Comparison of ENCODE assay signal across 8 mouse cellular contexts in genomic region chr9:44129633-44130032, GRCm38 (mm10). TPM values are rescaled to one million over a fixed set of nuclear protein-coding genes. Genes with fewer than 3 reads are reported as not detected.
DNase-seq lines count a peak whose midpoint lies in the region; ATAC-seq lines count a peak whose summit lies in the region.

No protein-coding gene starts in this region.

- WGBS in heart, embryonic 13.5 days, result 2% methylated on average over 9 of the region's 9 CpGs
- WGBS in embryonic facial prominence, embryonic 12.5 days, result 4% methylated on average over 9 of the region's 9 CpGs
- WGBS in intestine, embryonic 15.5 days, result 4% methylated on average over 9 of the region's 9 CpGs
- 6% methylated on average over 9 of the region's 9 CpGs for WGBS in midbrain, embryonic 12.5 days

- peak overlapping the region; percentile 81 for H3K9ac ChIP-seq in heart, embryonic 13.5 days
- H3K9ac ChIP-seq in embryonic facial prominence, embryonic 12.5 days, result peak overlapping the region; percentile 43
- H3K9ac ChIP-seq in intestine, embryonic 15.5 days, result peak overlapping the region; percentile 51
- H3K9ac ChIP-seq in midbrain, embryonic 12.5 days (replicated peaks), result peak overlapping the region; percentile 62

- peak overlapping the region; percentile 97 for H3K27ac ChIP-seq in heart, embryonic 13.5 days (replicated peaks)
- H3K27ac ChIP-seq in embryonic facial prominence, embryonic 12.5 days, result peak overlapping the region; percentile 76
- peak overlapping the region; percentile 89 for H3K27ac ChIP-seq in intestine, embryonic 15.5 days
- 0 out of 2 replicates have a peak overlapping the region, but pooled peaks have one; percentile 11 for H3K27ac ChIP-seq in midbrain, embryonic 12.5 days (replicated peaks)

- no peaks in the 10 kb centered on the region for H3K9me3 ChIP-seq in heart, embryonic 13.5 days
- no peaks in the 10 kb centered on the region for H3K9me3 ChIP-seq in embryonic facial prominence, embryonic 12.5 days
- H3K9me3 ChIP-seq in intestine, embryonic 15.5 days, result no peaks in the 10 kb centered on the region
- no peaks in the 10 kb centered on the region for H3K9me3 ChIP-seq in midbrain, embryonic 12.5 days

- no peaks in the 10 kb centered on the region for H3K27me3 ChIP-seq in heart, embryonic 13.5 days (replicated peaks)
- peaks cover 29% of the 10 kb centered on the region for H3K27me3 ChIP-seq in embryonic facial prominence, embryonic 12.5 days
- H3K27me3 ChIP-seq in intestine, embryonic 15.5 days (replicated peaks), result peaks cover 13% of the 10 kb centered on the region
- H3K27me3 ChIP-seq in midbrain, embryonic 12.5 days, result peaks cover 57% of the 10 kb centered on the region

- H3K4me3 ChIP-seq in heart, embryonic 13.5 days, result peak overlapping the region; percentile 50
- peak overlapping the region; percentile 40 for H3K4me3 ChIP-seq in embryonic facial prominence, embryonic 12.5 days
- H3K4me3 ChIP-seq in intestine, embryonic 15.5 days (replicated peaks), result peak overlapping the region; percentile 42
- H3K4me3 ChIP-seq in midbrain, embryonic 12.5 days, result peak overlapping the region; percentile 42

- DNase-seq in heart, adult 9 months (ENCODE audit: low spot score in 2 of 2), result no peak
- DNase-seq in thymus, postnatal 36 days, result no peak
- DNase-seq in thymus, postnatal 10 days (ENCODE audit: low spot score in 2 of 2), result no peak

- H3K4me1 ChIP-seq in heart, embryonic 13.5 days, result peaks cover 71% of the 10 kb centered on the region
- H3K4me1 ChIP-seq in embryonic facial prominence, embryonic 12.5 days, result peaks cover 37% of the 10 kb centered on the region
- peaks cover 40% of the 10 kb centered on the region for H3K4me1 ChIP-seq in intestine, embryonic 15.5 days (replicated peaks)
- H3K4me1 ChIP-seq in midbrain, embryonic 12.5 days, result peaks cover 41% of the 10 kb centered on the region

- peak overlapping the region; percentile 78 for H3K4me2 ChIP-seq in heart, embryonic 13.5 days
- peak overlapping the region; percentile 78 for H3K4me2 ChIP-seq in embryonic facial prominence, embryonic 12.5 days (replicated peaks)
- H3K4me2 ChIP-seq in intestine, embryonic 15.5 days (replicated peaks), result peak overlapping the region; percentile 86
- H3K4me2 ChIP-seq in midbrain, embryonic 12.5 days (replicated peaks), result peak overlapping the region; percentile 66

- ATAC-seq in heart, embryonic 13.5 days (ENCODE audit: extremely low read depth, insufficient number of reproducible peaks, low FRiP score, low TSS enrichment), result no peak
- ATAC-seq in embryonic facial prominence, embryonic 12.5 days (ENCODE audit: insufficient number of reproducible peaks, insufficient read depth, low FRiP score, low TSS enrichment), result no peak; the same call in 1 of the 2 replicates
- 0 out of 2 replicates have a peak, but pooled peaks have one; percentile 4 for ATAC-seq in intestine, embryonic 15.5 days
- no peak for ATAC-seq in midbrain, embryonic 12.5 days (ENCODE audit: low FRiP score, low read depth)
- ATAC-seq in erythroid progenitor cell, adult 5-6 weeks (replicated peaks; ENCODE audit: low FRiP score, poor library complexity, severe bottlenecking), result no peak

- no peaks in the 10 kb centered on the region for H3K36me3 ChIP-seq in heart, embryonic 13.5 days
- no peaks in the 10 kb centered on the region for H3K36me3 ChIP-seq in embryonic facial prominence, embryonic 12.5 days
- no peaks in the 10 kb centered on the region for H3K36me3 ChIP-seq in intestine, embryonic 15.5 days
- H3K36me3 ChIP-seq in midbrain, embryonic 12.5 days, result no peaks in the 10 kb centered on the region

RNA-seq across cellular contexts. Expression of gene Mcam, which starts 4.6 kb away (rescaled TPM):
- polyA plus RNA-seq in heart, embryonic 13.5 days (2015; fragmentation: Nextera tagmentation; extraction: Ambion mirVana), result 112 and 127 TPM in 2 replicates
- 22.3 and 24.2 TPM in 2 replicates for polyA plus RNA-seq in embryonic facial prominence, embryonic 12.5 days (2016; fragmentation: Nextera tagmentation; extraction: Ambion mirVana)
- 40.0 and 43.5 TPM in 2 replicates for polyA plus RNA-seq in intestine, embryonic 15.5 days (2015; fragmentation: Nextera tagmentation; extraction: Ambion mirVana)
- polyA plus RNA-seq in midbrain, embryonic 12.5 days (2016; fragmentation: Nextera tagmentation; extraction: Ambion mirVana), result 12.1 and 14.3 TPM in 2 replicates
- not detected in 2 replicates for total RNA-seq in erythroid progenitor cell, adult 5-6 weeks (2015; ENCODE audit: low replicate concordance)
- 0.30 TPM in 1 of 2 replicates, not detected in the other for total RNA-seq in erythroid progenitor cell, adult 5-6 weeks (2017; ENCODE audit: low replicate concordance)

RNA-seq across cellular contexts. Expression of gene Rnf26, which starts 16.3 kb away (rescaled TPM):
- 38.5 and 39.3 TPM in 2 replicates for polyA plus RNA-seq in heart, embryonic 13.5 days (2015; fragmentation: Nextera tagmentation; extraction: Ambion mirVana)
- polyA plus RNA-seq in embryonic facial prominence, embryonic 12.5 days (2016; fragmentation: Nextera tagmentation; extraction: Ambion mirVana), result 86.7 and 88.8 TPM in 2 replicates
- 56.9 and 57.9 TPM in 2 replicates for polyA plus RNA-seq in intestine, embryonic 15.5 days (2015; fragmentation: Nextera tagmentation; extraction: Ambion mirVana)
- polyA plus RNA-seq in midbrain, embryonic 12.5 days (2016; fragmentation: Nextera tagmentation; extraction: Ambion mirVana), result 60.6 and 64.2 TPM in 2 replicates
- 83.4 and 94.4 TPM in 2 replicates for total RNA-seq in erythroid progenitor cell, adult 5-6 weeks (2015; ENCODE audit: low replicate concordance)
- 43.9 and 53.3 TPM in 2 replicates for total RNA-seq in erythroid progenitor cell, adult 5-6 weeks (2017; ENCODE audit: low replicate concordance)

RNA-seq across cellular contexts. Expression of gene Gm49380, which starts 16.3 kb away (rescaled TPM):
- not detected in 2 replicates for polyA plus RNA-seq in heart, embryonic 13.5 days (2015; fragmentation: Nextera tagmentation; extraction: Ambion mirVana)
- polyA plus RNA-seq in embryonic facial prominence, embryonic 12.5 days (2016; fragmentation: Nextera tagmentation; extraction: Ambion mirVana), result 0.19 and 0.33 TPM in 2 replicates
- polyA plus RNA-seq in intestine, embryonic 15.5 days (2015; fragmentation: Nextera tagmentation; extraction: Ambion mirVana), result 0.10 TPM in 1 of 2 replicates, not detected in the other
- polyA plus RNA-seq in midbrain, embryonic 12.5 days (2016; fragmentation: Nextera tagmentation; extraction: Ambion mirVana), result 0.24 and 0.43 TPM in 2 replicates
- total RNA-seq in erythroid progenitor cell, adult 5-6 weeks (2015; ENCODE audit: low replicate concordance), result not detected in 2 replicates
- 1.4 TPM in 1 of 2 replicates, not detected in the other for total RNA-seq in erythroid progenitor cell, adult 5-6 weeks (2017; ENCODE audit: low replicate concordance)

RNA-seq across cellular contexts. Expression of gene C1qtnf5, which starts 22.6 kb away (rescaled TPM):
- polyA plus RNA-seq in heart, embryonic 13.5 days (2015; fragmentation: Nextera tagmentation; extraction: Ambion mirVana), result 1.1 and 2.1 TPM in 2 replicates
- polyA plus RNA-seq in embryonic facial prominence, embryonic 12.5 days (2016; fragmentation: Nextera tagmentation; extraction: Ambion mirVana), result 0.78 and 1.3 TPM in 2 replicates
- 3.1 and 3.5 TPM in 2 replicates for polyA plus RNA-seq in intestine, embryonic 15.5 days (2015; fragmentation: Nextera tagmentation; extraction: Ambion mirVana)
- 1.3 TPM in 2 replicates for polyA plus RNA-seq in midbrain, embryonic 12.5 days (2016; fragmentation: Nextera tagmentation; extraction: Ambion mirVana)
- not detected in 2 replicates for total RNA-seq in erythroid progenitor cell, adult 5-6 weeks (2015; ENCODE audit: low replicate concordance)
- 1.4 TPM in 1 of 2 replicates, not detected in the other for total RNA-seq in erythroid progenitor cell, adult 5-6 weeks (2017; ENCODE audit: low replicate concordance)

RNA-seq across cellular contexts. Expression of gene Mfrp, which starts 28.1 kb away (rescaled TPM):
- not detected in 2 replicates for polyA plus RNA-seq in heart, embryonic 13.5 days (2015; fragmentation: Nextera tagmentation; extraction: Ambion mirVana)
- 0.13 and 0.20 TPM in 2 replicates for polyA plus RNA-seq in embryonic facial prominence, embryonic 12.5 days (2016; fragmentation: Nextera tagmentation; extraction: Ambion mirVana)
- 0.06 and 0.10 TPM in 2 replicates for polyA plus RNA-seq in intestine, embryonic 15.5 days (2015; fragmentation: Nextera tagmentation; extraction: Ambion mirVana)
- polyA plus RNA-seq in midbrain, embryonic 12.5 days (2016; fragmentation: Nextera tagmentation; extraction: Ambion mirVana), result 0.10 TPM in 1 of 2 replicates, not detected in the other
- total RNA-seq in erythroid progenitor cell, adult 5-6 weeks (2015; ENCODE audit: low replicate concordance), result not detected in 2 replicates
- not detected in 2 replicates for total RNA-seq in erythroid progenitor cell, adult 5-6 weeks (2017; ENCODE audit: low replicate concordance)

Comparison
In these comparisons a context has a peak if more than half of its experiments do, and no peak if none do; other contexts are left out.
1. H3K27ac ChIP-seq: peak in every context shown above with its lines; median percentile 97 in heart, embryonic 13.5 days; 89 in intestine, embryonic 15.5 days; 76 in embryonic facial prominence, embryonic 12.5 days; 11 in midbrain, embryonic 12.5 days.